Mouse (Mus musculus) embryonic facial prominence, embryonic 15.5 days (tissue): ENCODE data around the gene Zfp619. TPM values are rescaled to one million over a fixed set of nuclear protein-coding genes. Genes with fewer than 3 reads are reported as not detected.
"Not testable (repeated sequence)": the region's sequence is repeated elsewhere in the genome, so short reads cannot be mapped to it uniquely, and the experiment has no call there.

ENCODE experiments used
- ATAC-seq: fragments of 200-750 bp; cut with Nextera tagmentation; 2 replicates; pipeline ENCODE4 v1.8.0; 2017; ENCODE audit warnings: low read depth, moderate TSS enrichment; ENCODE audit not compliant: insufficient number of reproducible peaks, low FRiP score, low TSS enrichment
- H3K27ac ChIP-seq: fragments of 300-500 bp; sonication (generic); replicated peaks from 2 replicates; pipeline ENCODE4 v1.5.1; 2015; ENCODE audit warnings: mild to moderate bottlenecking, inconsistent platforms
- H3K27me3 ChIP-seq: fragments of 300-500 bp; sonication (generic); 2 replicates; pipeline ENCODE4 v1.6.1; 2015; ENCODE audit warnings: inconsistent platforms
- H3K36me3 ChIP-seq: fragments of 300-500 bp; sonication (generic); 2 replicates; pipeline ENCODE4 v1.6.1; 2015; ENCODE audit warnings: mild to moderate bottlenecking, inconsistent platforms
- H3K4me1 ChIP-seq: fragments of 300-500 bp; sonication (generic); 2 replicates; pipeline ENCODE4 v1.6.1; 2015; ENCODE audit warnings: inconsistent platforms
- H3K4me2 ChIP-seq: fragments of 300-500 bp; sonication (generic); replicated peaks from 2 replicates; pipeline ENCODE4 v1.6.1; 2015; ENCODE audit warnings: mild to moderate bottlenecking, inconsistent platforms
- H3K4me3 ChIP-seq: fragments of 300-500 bp; sonication (generic); replicated peaks from 2 replicates; pipeline ENCODE4 v1.5.1; 2015; ENCODE audit warnings: mild to moderate bottlenecking, inconsistent platforms
- H3K9ac ChIP-seq: fragments of 300-500 bp; sonication (generic); 2 replicates; pipeline ENCODE4 v1.6.1; 2015; ENCODE audit warnings: inconsistent platforms
- H3K9me3 ChIP-seq: fragments of 300-500 bp; sonication (generic); replicated peaks from 2 replicates; pipeline ENCODE4 v1.6.1; 2016; ENCODE audit warnings: inconsistent platforms
- WGBS: fragments of 180-500 bp; shearing (Covaris S2); methylation state at CpG from one replicate; pipeline ENCODE4 v1.1.7; 2015; 5-methylcytosine and 5-hydroxymethylcytosine counted together
- polyA plus RNA-seq: library from polyadenylated mRNA; unstranded; fragments of >200 nt; fragmentation: Nextera tagmentation; extraction: Ambion mirVana; gene quantifications from 2 replicates; pipeline ENCODE4 v1.2.1, GENCODE M21; 2015

Gene Zfp619
- polyA plus RNA-seq, 1 experiment from 2014 or later: 1.6 TPM

DNA sequence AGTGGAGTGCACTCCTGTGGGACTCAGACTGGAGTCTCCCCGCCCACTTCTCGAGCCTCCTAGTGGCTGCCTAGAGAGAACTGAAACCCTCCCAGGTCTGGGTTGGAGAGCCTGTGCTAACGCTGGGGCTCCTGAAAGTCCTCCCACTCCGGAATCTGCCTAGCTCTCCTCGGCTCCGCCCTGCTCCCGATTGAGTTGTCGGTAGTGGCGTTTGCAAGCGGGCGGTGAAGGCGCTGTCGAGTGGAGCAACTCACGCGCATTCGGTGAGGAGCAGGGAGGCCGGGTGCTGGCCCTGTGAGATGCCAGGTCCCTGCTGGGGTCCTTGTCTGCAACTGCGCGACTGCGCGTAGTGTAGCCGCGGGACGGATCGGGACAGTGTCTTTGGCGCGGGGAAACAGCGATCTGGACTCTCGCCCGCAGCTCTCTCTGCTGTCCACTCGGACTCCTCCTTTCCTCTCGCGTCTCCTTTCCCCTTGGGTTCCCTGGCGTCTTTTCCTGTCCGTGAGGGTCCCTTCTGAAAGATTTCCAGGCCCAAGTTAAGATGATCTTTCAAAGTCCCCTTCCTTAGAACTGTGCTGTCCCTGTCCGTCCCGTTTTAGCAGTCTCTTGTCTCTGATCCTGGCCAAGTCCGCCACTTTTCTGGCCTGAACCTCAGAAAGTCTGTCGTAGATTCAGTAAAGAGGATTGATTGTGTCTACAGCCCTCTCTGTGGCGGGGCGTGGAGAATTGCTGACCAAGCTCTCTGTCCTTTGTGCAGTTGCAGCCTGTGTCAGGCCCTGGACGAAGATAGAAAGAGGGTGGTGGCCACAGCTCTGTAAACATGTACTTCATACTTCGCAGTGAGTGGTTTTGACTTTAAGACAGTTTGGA lies 26.9 kb downstream of the Zfp619 start:
- Histone ChIP-seq H3K4me1 (no peaks in the 10 kb centered on the region), H3K4me3 (peak overlapping the region; percentile 62), H3K9ac (peak overlapping the region; percentile 64), H3K36me3 (no peaks in the 10 kb centered on the region), H3K9me3 (no peaks in the 10 kb centered on the region), H3K27ac (peak overlapping the region; percentile 95), H3K4me2 (peak overlapping the region; percentile 61), H3K27me3 (no peaks in the 10 kb centered on the region)
- peak; percentile 97 for ATAC-seq
- under 1% methylated on average over 43 of the region's 43 CpGs for WGBS

- ATAC-seq: no peak
- H3K27ac ChIP-seq: peak overlapping the region; percentile 95
- 30% methylated on average over 10 of the region's 10 CpGs for WGBS
- no peaks in the 10 kb centered on the region for H3K27me3 ChIP-seq
- H3K4me3 ChIP-seq: peak overlapping the region; percentile 62
- no peaks in the 10 kb centered on the region for H3K36me3 ChIP-seq
- H3K4me2 ChIP-seq: peak overlapping the region; percentile 61
- H3K9ac ChIP-seq: peak overlapping the region; percentile 64
- H3K4me1 ChIP-seq: no peaks in the 10 kb centered on the region
- no peaks in the 10 kb centered on the region for H3K9me3 ChIP-seq
Measured at GRCm38 (mm10) chr7:39545134-39545533, 27.6 kb downstream of the Zfp619 start.

GRCm38 (mm10) chr7:39549336-39549735 lies 31.8 kb downstream of the Zfp619 start:
- Histone ChIP-seq H3K27ac (no peak overlapping the region), H3K4me2 (no peak overlapping the region), H3K27me3 (no peaks in the 10 kb centered on the region), H3K9me3 (no peaks in the 10 kb centered on the region), H3K36me3 (no peaks in the 10 kb centered on the region), H3K4me1 (peaks cover 9% of the 10 kb centered on the region), H3K9ac (no peak overlapping the region), H3K4me3 (no peak overlapping the region)
- WGBS: 67% methylated on average over 2 of the region's 2 CpGs
- no peak for ATAC-seq

DNA sequence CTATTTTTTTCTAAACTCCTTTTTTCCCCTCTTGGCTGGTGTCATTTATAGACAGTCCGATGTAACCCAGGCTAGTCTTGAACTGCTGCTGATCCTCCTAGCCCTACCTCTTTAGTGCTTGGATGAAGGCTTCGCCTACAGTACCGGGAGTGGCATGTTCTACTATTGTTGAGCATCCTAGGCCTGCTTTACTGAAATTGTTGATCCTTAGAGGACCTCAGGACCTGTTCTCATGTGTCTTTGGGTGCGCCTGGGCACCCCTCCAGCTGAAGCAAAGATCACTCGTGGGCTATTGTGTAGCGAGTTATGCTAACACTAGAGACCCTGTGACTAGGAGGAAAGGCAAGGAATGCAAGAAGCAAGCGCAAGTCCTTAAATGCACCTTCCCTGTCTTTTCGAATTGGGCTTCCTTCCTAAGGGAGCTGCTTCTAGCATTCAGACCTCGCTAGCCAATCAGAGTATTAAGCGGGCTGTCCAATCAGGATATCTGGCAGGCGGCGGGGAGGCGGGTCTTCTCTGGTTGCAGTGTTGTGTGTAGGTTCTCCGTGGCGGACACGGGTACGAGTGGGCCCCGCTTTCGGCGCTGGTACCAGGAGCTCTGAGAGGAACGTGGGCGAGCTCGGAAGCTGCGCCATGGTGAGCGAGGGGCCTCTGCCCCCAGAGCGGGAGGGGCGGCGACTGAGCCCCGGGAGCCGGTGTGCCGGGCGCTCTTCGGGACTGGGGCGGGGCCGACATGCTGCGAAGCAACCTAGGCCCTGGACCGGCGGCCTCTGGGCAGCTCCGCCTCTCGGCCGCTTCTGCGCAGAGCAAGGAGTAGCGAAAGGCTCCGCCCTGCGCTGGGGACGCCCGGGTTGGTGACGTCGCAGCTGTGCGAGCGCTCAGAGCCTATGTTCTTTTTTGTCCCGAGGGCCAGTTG lies 34.7 kb downstream of the Zfp619 start:
- peak overlapping the region; percentile 95 for H3K27ac ChIP-seq
- H3K27me3 ChIP-seq: no peaks in the 10 kb centered on the region
- peaks cover 13% of the 10 kb centered on the region for H3K36me3 ChIP-seq
- H3K9ac ChIP-seq: peak overlapping the region; percentile 71
- WGBS: 3% methylated on average over 52 of the region's 52 CpGs
- H3K9me3 ChIP-seq: no peaks in the 10 kb centered on the region
- peak; percentile 100 for ATAC-seq
- peak overlapping the region; percentile 71 for H3K4me3 ChIP-seq
- peak overlapping the region; percentile 54 for H3K4me2 ChIP-seq
- peaks cover 9% of the 10 kb centered on the region for H3K4me1 ChIP-seq

- no peak for ATAC-seq
- H3K27ac ChIP-seq: peak overlapping the region; percentile 95; the same call in 1 of the 2 replicates
- peak overlapping the region; percentile 71 for H3K4me3 ChIP-seq
- H3K4me1 ChIP-seq: peaks cover 9% of the 10 kb centered on the region
- H3K9ac ChIP-seq: 0 out of 2 replicates have a peak overlapping the region, but pooled peaks have one; percentile 71
- WGBS: 2% methylated on average over 5 of the region's 5 CpGs
- H3K27me3 ChIP-seq: no peaks in the 10 kb centered on the region
- H3K36me3 ChIP-seq: peaks cover 16% of the 10 kb centered on the region
- peak overlapping the region; percentile 54 for H3K4me2 ChIP-seq
- H3K9me3 ChIP-seq: no peaks in the 10 kb centered on the region
Measured at GRCm38 (mm10) chr7:39552993-39553392, 35.4 kb downstream of the Zfp619 start.

DNA sequence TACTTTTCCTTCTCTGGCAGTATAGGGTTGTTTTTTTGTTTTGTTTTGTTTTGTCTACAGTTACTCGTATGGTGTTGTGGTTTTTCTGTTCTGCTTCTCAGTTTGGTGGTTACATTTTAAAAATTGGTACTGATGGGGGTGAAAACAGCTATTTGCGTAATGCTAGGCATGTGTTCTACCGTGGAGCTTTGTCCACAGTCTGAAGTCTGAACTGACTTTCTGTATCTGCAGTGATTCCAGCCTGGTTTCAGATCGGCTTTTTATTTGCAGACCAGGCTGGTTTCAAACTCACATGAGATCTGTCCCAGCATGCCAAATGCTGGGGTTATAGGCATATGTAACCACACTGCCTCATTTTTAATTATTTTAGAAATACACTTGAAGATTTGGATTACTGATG lies 36.3 kb downstream of the Zfp619 start:
- peaks cover 16% of the 10 kb centered on the region for H3K36me3 ChIP-seq
- no peak overlapping the region for H3K4me3 ChIP-seq
- WGBS: 62% methylated on average over 4 of the region's 4 CpGs
- H3K9ac ChIP-seq: no peak overlapping the region
- ATAC-seq: no peak
- no peaks in the 10 kb centered on the region for H3K9me3 ChIP-seq
- H3K27me3 ChIP-seq: no peaks in the 10 kb centered on the region
- no peak overlapping the region for H3K27ac ChIP-seq
- H3K4me2 ChIP-seq: no peak overlapping the region
- H3K4me1 ChIP-seq: peaks cover 9% of the 10 kb centered on the region

DNA sequence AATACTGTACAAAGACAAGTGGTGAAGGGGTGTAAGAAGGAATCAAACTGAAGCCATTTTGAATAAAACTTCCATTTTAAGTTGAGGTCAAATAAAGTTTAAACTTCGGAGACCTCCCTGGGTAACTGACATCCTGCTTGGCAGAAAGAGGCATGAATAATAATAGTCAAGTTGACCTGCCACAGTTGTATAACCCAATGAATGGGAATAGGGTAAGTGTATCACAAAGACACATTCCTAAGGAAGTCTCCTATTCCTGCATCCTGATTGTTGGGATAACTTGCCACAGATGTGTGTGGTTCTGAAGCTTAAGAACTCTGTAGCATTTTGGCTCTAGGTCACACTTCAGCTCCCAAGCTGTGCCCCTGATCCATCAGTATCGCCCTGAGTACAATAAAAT lies 62.5 kb downstream of the Zfp619 start:
- H3K27ac ChIP-seq: no peak overlapping the region
- H3K4me2 ChIP-seq: no peak overlapping the region
- ATAC-seq: no peak
- H3K9me3 ChIP-seq: no peaks in the 10 kb centered on the region
- no peak overlapping the region for H3K9ac ChIP-seq
- no peaks in the 10 kb centered on the region for H3K27me3 ChIP-seq
- no peaks in the 10 kb centered on the region for H3K4me1 ChIP-seq
- 79% methylated on average over 2 of the region's 2 CpGs for WGBS
- no peak overlapping the region for H3K4me3 ChIP-seq
- no peaks in the 10 kb centered on the region for H3K36me3 ChIP-seq

DNA sequence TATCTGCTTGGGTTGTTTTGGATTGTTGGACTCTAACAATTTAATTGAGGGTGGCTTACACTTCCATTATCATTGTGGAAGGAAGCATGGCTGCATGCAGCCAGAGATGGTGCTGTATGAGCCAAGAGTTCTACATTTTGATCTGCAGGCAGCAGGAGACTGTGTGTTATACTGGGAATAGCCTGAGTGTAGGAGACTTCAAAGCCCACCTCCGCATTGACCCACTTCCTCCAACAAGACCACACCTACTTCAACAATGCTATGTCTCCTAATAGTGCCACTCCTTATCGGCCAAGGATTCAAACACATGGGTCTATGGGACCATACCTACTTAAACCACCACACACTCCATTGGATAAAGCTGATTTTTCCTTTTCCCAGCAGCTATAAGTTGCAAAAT lies 63.0 kb downstream of the Zfp619 start:
- ATAC-seq: no peak
- H3K27me3 ChIP-seq: no peaks in the 10 kb centered on the region
- H3K27ac ChIP-seq: no peak overlapping the region
- H3K9me3 ChIP-seq: no peaks in the 10 kb centered on the region
- H3K9ac ChIP-seq: no peak overlapping the region
- no peak overlapping the region for H3K4me2 ChIP-seq
- H3K36me3 ChIP-seq: no peaks in the 10 kb centered on the region
- 93% methylated on average over 2 of the region's 2 CpGs for WGBS
- H3K4me1 ChIP-seq: no peaks in the 10 kb centered on the region
- H3K4me3 ChIP-seq: no peak overlapping the region

DNA sequence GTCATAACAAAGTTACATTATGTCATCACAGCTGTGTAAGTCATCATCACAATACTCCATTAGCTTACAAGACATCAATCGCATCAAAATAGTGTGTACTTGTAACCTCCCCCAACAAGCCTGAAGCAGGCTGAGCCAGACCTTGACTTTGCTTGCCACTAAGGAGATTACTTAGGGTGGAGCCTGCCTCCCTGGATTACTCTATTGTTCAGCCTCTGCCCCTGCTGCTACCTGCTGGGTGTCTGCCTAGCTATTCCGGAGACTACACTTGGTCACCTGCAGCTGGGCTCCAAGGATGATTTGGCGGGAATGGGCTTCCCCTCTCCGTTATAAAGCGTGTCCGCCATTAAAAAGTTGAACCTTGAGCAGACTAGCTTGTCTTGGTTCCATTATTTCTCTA lies 69.3 kb downstream of the Zfp619 start:
- H3K27ac ChIP-seq, H3K9me3 ChIP-seq, ATAC-seq, H3K36me3 ChIP-seq, H3K4me2 ChIP-seq, H3K27me3 ChIP-seq, H3K4me1 ChIP-seq, H3K9ac ChIP-seq, H3K4me3 ChIP-seq: not testable (repeated sequence)
- 57% methylated on average over 6 of the region's 6 CpGs for WGBS

GRCm38 (mm10) chr7:39588037-39588436 lies 70.5 kb downstream of the Zfp619 start:
- no peaks in the 10 kb centered on the region for H3K4me1 ChIP-seq
- peak overlapping the region; percentile 47 for H3K4me3 ChIP-seq
- no peaks in the 10 kb centered on the region for H3K36me3 ChIP-seq
- H3K9ac ChIP-seq: no peak overlapping the region
- no peak for ATAC-seq
- WGBS: 84% methylated on average over 1 of the region's 1 CpGs
- H3K4me2 ChIP-seq: peak overlapping the region; percentile 54
- H3K9me3 ChIP-seq: no peaks in the 10 kb centered on the region
- no peaks in the 10 kb centered on the region for H3K27me3 ChIP-seq
- H3K27ac ChIP-seq: no peak overlapping the region

DNA sequence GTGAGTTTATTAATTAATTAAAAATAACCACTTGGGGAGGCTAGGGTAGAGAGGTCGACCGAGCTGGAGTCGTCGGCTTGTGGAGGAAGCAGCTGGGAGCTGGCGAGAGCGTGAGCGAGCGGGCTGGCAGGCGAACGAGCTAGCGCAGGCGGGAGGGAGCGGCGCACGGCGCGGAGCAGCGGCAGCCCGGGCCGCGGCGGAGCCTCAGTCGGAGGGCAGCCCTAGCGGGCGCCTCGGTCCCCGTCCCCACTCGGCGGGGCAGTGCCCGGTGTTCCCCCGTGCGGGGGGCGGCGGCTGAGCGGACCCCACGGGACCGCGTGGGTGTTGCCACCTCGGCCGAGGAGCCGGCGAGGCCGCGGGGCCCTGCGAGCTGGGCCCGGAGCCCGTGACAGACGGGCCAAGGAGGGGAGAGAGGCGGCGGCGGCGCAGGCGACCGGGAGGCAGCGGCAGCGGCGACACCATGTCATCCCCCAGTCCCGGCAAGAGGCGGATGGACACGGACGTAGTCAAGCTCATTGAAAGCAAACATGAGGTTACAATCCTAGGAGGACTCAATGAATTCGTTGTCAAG lies 71.0 kb downstream of the Zfp619 start:
- under 1% methylated on average over 58 of the region's 62 CpGs for WGBS

More for the DNA sequence above, 71.0 kb downstream of the Zfp619 start:
- H3K27ac ChIP-seq, H3K4me1 ChIP-seq, H3K36me3 ChIP-seq, H3K9me3 ChIP-seq, H3K27me3 ChIP-seq: not testable (repeated sequence)
- Histone ChIP-seq H3K4me2 (peak overlapping the region; percentile 54), H3K4me3 (peak overlapping the region; percentile 47), H3K9ac (peak overlapping the region; percentile 42)
- ATAC-seq: peak; percentile 80
